Mouse (Mus musculus): ENCODE results near the gene Zdhhc22. TPM values are rescaled to one million over a fixed set of nuclear protein-coding genes. Genes with fewer than 3 reads are reported as not detected.

Gene Zdhhc22
- polyA plus RNA-seq, 1 experiment from 2014 or later = 0.23 TPM

DNA sequence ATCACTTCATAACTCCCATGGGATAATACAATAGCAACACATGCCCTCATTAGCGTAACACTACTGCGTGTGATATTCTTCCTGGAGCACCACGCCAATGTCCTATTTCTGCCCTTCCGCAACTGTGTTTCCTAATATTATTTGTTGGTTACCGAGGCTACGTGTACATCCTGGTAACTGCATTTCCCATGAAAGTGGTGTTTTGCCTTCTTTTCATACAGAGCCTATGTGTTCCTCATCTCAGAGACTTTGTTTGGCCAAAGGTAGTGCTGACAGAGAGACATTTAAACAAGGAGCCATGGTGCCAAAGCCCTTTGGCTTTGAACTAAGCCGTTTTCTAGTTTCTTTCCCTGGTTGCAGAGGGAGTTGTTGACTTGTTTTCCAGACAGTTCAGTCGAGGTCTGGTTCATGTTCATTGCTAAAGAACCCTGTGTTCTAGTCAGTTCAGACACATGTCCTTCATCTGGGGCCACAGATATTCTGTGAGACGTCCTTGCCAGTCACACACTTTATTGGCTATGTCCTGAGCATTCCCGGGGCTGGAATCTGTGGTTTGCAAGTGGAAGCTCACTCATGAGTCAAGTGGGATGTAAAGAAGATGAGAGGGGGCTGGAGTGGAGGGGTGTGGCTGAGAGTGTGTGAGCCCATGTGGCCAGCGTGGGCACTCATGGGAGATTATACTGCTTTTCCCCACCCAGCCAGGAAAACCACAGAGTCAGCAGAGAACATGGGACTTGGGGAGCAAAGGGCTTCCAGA is 53.5 kb downstream of the Zdhhc22 start:
- Histone ChIP-seq H3K4me1 (ENCODE audit: control insufficient read depth, insufficient read depth, low read length) (no peaks in the 10 kb centered on the region), H3K27me3 (replicated peaks; ENCODE audit: control insufficient read depth, insufficient read depth, low read length) (no peaks in the 10 kb centered on the region), H3K36me3 (ENCODE audit: control insufficient read depth, insufficient read depth, low read length) (no peaks in the 10 kb centered on the region), H3K4me2 (ENCODE audit: low read depth, low read length) (no peak overlapping the region), H3K9ac (ENCODE audit: low read depth, low read length) (no peak overlapping the region), H3K9me3 (ENCODE audit: control insufficient read depth, low read length) (no peaks in the 10 kb centered on the region), H3K27ac (ENCODE audit: low read length) (no peak overlapping the region), H3K4me3 (ENCODE audit: low read length) (no peak overlapping the region)
- WGBS = 76% methylated on average over 11 of the region's 11 CpGs
- no peak for ATAC-seq

DNA sequence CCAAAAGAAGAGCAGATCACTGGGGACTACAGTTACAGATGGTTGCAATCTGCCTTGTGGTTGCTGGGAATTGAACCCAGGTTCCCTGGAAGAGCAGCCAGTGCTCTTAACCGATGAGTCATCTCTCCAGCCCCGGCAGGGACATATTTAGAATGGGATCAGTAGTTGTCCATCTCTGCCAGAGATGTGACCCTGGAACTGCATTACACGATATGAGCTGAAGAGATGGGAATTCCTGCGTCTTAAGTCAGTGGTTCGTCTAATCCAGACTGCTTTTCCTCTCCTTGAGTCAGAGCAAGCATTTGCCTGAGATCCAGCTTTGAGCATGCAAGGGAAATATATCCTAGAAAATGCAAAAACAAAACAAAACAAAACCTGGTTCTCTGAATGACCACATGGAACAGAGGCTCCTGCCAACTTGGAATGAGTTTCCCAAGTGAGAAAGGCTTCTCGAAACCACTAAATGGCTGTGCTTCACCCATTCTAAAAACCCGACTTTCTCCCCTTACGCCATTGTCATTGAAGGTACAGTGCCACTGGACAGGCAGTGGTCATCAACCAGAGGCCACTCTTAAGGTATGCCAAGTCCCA is 54.4 kb downstream of the Zdhhc22 start:
- no peak overlapping the region for H3K9ac ChIP-seq (ENCODE audit: low read depth, low read length)
- H3K27ac ChIP-seq (ENCODE audit: low read length) = no peak overlapping the region

DNA sequence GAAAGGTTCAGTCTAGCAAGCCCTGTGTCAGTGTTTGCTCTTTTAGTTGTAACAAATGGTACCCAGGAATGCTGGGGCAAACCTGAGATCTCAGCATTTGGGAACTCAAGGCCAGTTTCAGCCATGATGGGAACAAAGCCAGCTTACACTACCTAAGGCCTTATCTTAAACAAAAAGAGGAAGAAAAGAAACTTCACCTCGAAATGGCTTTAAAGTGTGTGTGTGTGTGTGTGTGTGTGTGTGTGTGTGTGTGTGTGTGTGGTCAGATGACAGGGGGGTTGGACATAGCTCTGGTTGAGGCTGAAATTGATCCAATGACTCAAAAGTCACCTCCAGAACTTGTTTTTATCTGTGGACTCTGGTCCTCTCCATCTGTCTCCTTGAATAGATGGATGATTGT is 55.5 kb downstream of the Zdhhc22 start:
- Histone ChIP-seq H3K9ac (ENCODE audit: low read depth, low read length) (no peak overlapping the region), H3K27ac (ENCODE audit: low read length) (no peak overlapping the region), H3K36me3 (ENCODE audit: control insufficient read depth, insufficient read depth, low read length) (no peaks in the 10 kb centered on the region), H3K27me3 (replicated peaks; ENCODE audit: control insufficient read depth, insufficient read depth, low read length) (no peaks in the 10 kb centered on the region), H3K4me2 (ENCODE audit: low read depth, low read length) (no peak overlapping the region), H3K4me1 (ENCODE audit: control insufficient read depth, insufficient read depth, low read length) (no peaks in the 10 kb centered on the region), H3K4me3 (ENCODE audit: low read length) (no peak overlapping the region), H3K9me3 (ENCODE audit: control insufficient read depth, low read length) (no peaks in the 10 kb centered on the region)
- no peak for ATAC-seq
- 60% methylated on average over 1 of the region's 1 CpGs for WGBS

More for the DNA sequence above, 54.4 kb downstream of the Zdhhc22 start:
- Histone ChIP-seq H3K4me2 (ENCODE audit: low read depth, low read length) (no peak overlapping the region), H3K4me3 (ENCODE audit: low read length) (no peak overlapping the region), H3K27me3 (replicated peaks; ENCODE audit: control insufficient read depth, insufficient read depth, low read length) (no peaks in the 10 kb centered on the region), H3K9me3 (ENCODE audit: control insufficient read depth, low read length) (no peaks in the 10 kb centered on the region), H3K4me1 (ENCODE audit: control insufficient read depth, insufficient read depth, low read length) (no peaks in the 10 kb centered on the region), H3K36me3 (ENCODE audit: control insufficient read depth, insufficient read depth, low read length) (no peaks in the 10 kb centered on the region)
- ATAC-seq = no peak
- WGBS = 73% methylated on average over 8 of the region's 8 CpGs

DNA sequence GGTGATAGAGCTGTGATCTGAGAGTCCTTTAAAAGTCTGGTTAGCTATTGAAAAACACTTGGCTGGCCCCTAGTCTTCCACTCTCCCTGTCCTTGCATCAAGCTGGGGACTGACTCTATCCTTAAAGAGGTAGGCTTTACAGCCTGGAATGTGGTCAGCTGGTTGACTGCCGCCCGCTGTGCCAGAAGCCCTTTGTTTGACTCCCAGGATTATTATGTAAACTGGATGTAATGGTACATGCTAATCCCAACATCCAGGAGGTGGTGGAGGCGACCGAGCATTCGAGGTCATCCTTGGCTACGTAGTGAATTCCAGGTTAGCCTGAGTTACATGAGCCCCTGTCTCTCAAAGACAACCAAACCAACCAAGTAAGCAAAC is 57.7 kb downstream of the Zdhhc22 start:
- Histone ChIP-seq H3K4me3 (ENCODE audit: low read length) (no peak overlapping the region), H3K27ac (ENCODE audit: low read length) (no peak overlapping the region), H3K9ac (ENCODE audit: low read depth, low read length) (no peak overlapping the region), H3K36me3 (ENCODE audit: control insufficient read depth, insufficient read depth, low read length) (no peaks in the 10 kb centered on the region), H3K9me3 (ENCODE audit: control insufficient read depth, low read length) (peaks cover 3% of the 10 kb centered on the region; the same call in 1 of the 2 replicates), H3K4me2 (ENCODE audit: low read depth, low read length) (no peak overlapping the region), H3K4me1 (ENCODE audit: control insufficient read depth, insufficient read depth, low read length) (no peaks in the 10 kb centered on the region), H3K27me3 (replicated peaks; ENCODE audit: control insufficient read depth, insufficient read depth, low read length) (no peaks in the 10 kb centered on the region)
- ATAC-seq = no peak
- 34% methylated on average over 6 of the region's 6 CpGs for WGBS

DNA sequence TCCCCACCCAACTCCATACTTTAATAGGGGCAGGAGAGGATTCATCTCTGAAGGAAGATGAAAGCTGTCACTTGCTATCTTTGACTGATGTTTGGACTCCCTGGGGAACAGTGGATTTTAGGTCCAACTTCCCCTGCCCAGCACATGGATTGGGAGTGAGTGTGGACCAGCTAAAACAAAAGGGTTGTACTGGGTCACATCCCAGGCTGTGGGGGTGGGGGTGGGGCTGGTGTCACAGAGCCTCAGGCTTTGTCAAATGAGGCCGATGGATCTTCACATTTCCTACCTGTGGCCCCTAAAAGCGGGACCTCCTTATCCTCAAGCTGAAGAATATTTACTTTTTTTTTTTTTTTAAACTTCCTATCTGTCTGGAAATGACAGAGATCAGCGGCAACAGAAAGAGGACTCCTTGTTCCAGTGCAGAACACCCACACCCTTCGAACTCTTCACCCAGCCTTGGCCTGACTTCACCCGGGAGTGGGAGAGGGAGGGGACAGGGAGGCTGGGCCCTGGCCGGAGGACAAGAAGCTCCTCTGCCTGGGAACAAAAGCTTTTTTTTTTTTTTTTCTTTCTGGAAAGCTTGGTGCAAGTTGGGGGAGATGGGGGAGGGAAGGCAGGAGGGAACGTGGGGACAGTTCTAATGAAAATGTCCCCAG is 58.2 kb downstream of the Zdhhc22 start:
- WGBS = 15% methylated on average over 7 of the region's 7 CpGs
- Histone ChIP-seq H3K4me1 (ENCODE audit: control insufficient read depth, insufficient read depth, low read length) (no peaks in the 10 kb centered on the region), H3K27me3 (replicated peaks; ENCODE audit: control insufficient read depth, insufficient read depth, low read length) (no peaks in the 10 kb centered on the region), H3K9me3 (ENCODE audit: control insufficient read depth, low read length) (peaks cover 3% of the 10 kb centered on the region; the same call in 1 of the 2 replicates), H3K9ac (ENCODE audit: low read depth, low read length) (no peak overlapping the region), H3K36me3 (ENCODE audit: control insufficient read depth, insufficient read depth, low read length) (no peaks in the 10 kb centered on the region), H3K4me3 (ENCODE audit: low read length) (no peak overlapping the region), H3K4me2 (ENCODE audit: low read depth, low read length) (no peak overlapping the region), H3K27ac (ENCODE audit: low read length) (no peak overlapping the region)
- ATAC-seq = no peak

DNA sequence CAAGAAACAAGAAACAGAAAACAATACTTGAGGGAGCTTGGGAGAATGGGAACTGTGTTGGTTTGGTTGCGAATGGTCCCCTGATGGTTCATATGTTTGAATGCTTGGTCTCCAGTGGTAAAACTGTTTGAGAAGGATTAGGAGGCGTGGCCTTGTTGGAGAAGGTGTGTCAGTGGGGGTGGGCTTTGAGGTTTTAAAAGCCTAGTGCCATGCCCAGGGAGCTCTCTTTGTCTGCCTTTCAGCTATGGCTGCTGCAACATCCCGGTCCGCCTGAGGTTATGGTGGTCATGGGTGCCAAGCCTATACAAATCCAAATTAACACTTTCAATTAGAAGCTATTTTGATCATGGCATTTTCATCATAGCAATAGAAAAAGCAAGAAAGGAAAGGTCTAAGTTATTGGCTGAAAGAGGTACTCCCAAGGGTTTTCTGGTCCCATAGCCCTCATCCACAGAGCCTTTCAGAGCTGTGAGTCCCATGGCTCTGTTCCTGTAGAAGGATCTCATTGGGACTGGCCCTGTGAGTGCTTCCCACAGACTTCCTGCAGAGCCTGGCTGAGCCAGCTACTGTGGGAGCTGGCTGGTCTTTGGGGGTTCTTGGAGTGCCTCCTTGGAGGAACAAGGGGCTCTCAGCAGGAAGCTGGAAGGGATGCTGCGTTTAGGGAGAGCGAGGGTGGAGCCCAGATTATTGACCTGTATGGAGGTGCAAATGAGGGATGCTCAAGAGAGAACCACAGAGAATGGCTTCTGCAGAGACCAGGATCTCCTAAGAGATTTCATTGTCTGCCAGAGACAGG is 59.1 kb downstream of the Zdhhc22 start:
- ATAC-seq = no peak

More for the DNA sequence above, 59.1 kb downstream of the Zdhhc22 start:
- no peaks in the 10 kb centered on the region for H3K27me3 ChIP-seq (replicated peaks; ENCODE audit: control insufficient read depth, insufficient read depth, low read length)
- no peak overlapping the region for H3K4me2 ChIP-seq (ENCODE audit: low read depth, low read length)
- H3K27ac ChIP-seq (ENCODE audit: low read length) = no peak overlapping the region
- H3K9ac ChIP-seq (ENCODE audit: low read depth, low read length) = no peak overlapping the region
- no peak overlapping the region for H3K4me3 ChIP-seq (ENCODE audit: low read length)
- no peaks in the 10 kb centered on the region for H3K36me3 ChIP-seq (ENCODE audit: control insufficient read depth, insufficient read depth, low read length)
- peaks cover 3% of the 10 kb centered on the region; the same call in 1 of the 2 replicates for H3K9me3 ChIP-seq (ENCODE audit: control insufficient read depth, low read length)
- no peaks in the 10 kb centered on the region for H3K4me1 ChIP-seq (ENCODE audit: control insufficient read depth, insufficient read depth, low read length)
- WGBS = 82% methylated on average over 6 of the region's 6 CpGs

Small RNAs within 50 kb of the gene (microRNA-seq; reads per million reads assigned to microRNA genes)
- gene Gm25847 = not detected

Other genes with a start within 250 kb of the Zdhhc22 start
- 8.2 and 10.9 TPM in 2 replicates for gene Irf2bpl, start 105.6 kb downstream of the Zdhhc22 start, polyA plus RNA-seq (2015; fragmentation: Nextera tagmentation; extraction: Ambion mirVana)
- 7.9 and 9.5 TPM in 2 replicates for gene Cipc, start 43.4 kb downstream of the Zdhhc22 start, polyA plus RNA-seq (2015; fragmentation: Nextera tagmentation; extraction: Ambion mirVana)
- 0.60 and 0.92 TPM in 2 replicates for gene Tmem63c, start 30.9 kb upstream of the Zdhhc22 start, polyA plus RNA-seq (2015; fragmentation: Nextera tagmentation; extraction: Ambion mirVana)
- 1.2 and 1.6 TPM in 2 replicates for gene Ngb, start 112.1 kb upstream of the Zdhhc22 start, polyA plus RNA-seq (2015; fragmentation: Nextera tagmentation; extraction: Ambion mirVana)
- 60.4 and 61.2 TPM in 2 replicates for gene Gstz1, start 156.7 kb upstream of the Zdhhc22 start, polyA plus RNA-seq (2015; fragmentation: Nextera tagmentation; extraction: Ambion mirVana)
- 11.7 TPM in 2 replicates for gene Pomt2, start 157.5 kb upstream of the Zdhhc22 start, polyA plus RNA-seq (2015; fragmentation: Nextera tagmentation; extraction: Ambion mirVana)
- 0.69 and 1.3 TPM in 2 replicates for gene Samd15, start 209.3 kb upstream of the Zdhhc22 start, polyA plus RNA-seq (2015; fragmentation: Nextera tagmentation; extraction: Ambion mirVana)
- 0.95 and 1.4 TPM in 2 replicates for gene Tmed8, start 210.0 kb upstream of the Zdhhc22 start, polyA plus RNA-seq (2015; fragmentation: Nextera tagmentation; extraction: Ambion mirVana)
- gene Noxred1, start 248.3 kb upstream of the Zdhhc22 start, polyA plus RNA-seq (2015; fragmentation: Nextera tagmentation; extraction: Ambion mirVana) = 0.45 and 0.49 TPM in 2 replicates

All from intestine, embryonic 16.5 days (tissue).